Mouse (Mus musculus) spleen, postnatal 10 days (tissue): Measurements from ENCODE around the gene Smim6.
A peak's percentile ranks its signal among the peaks of the same experiment; 100 is the strongest.

ENCODE experiments used
- DNase-seq, 2 experiments: peaks; one replicate each; pipeline ENCODE4 v3.0.0; 2021 to 2022; ENCODE audit warnings: low spot score in 2 of 2

Gene Smim6

GRCm38 (mm10) chr11:115900561-115901337, 11.1 kb upstream of the Smim6 start:
- DNase-seq, result peak in 1 of 2 experiments; percentile 69

GRCm38 (mm10) chr11:115901338-115902161, 10.3 kb upstream of the Smim6 start:
- DNase-seq, result peak; percentile 61 to 72

GRCm38 (mm10) chr11:115902177-115902576, 9.6 kb upstream of the Smim6 start:
- DNase-seq, result peak in 1 of 2 experiments; percentile 48

GRCm38 (mm10) chr11:115902831-115903230, 9.0 kb upstream of the Smim6 start:
- peak in 1 of 2 experiments; percentile 85 for DNase-seq

GRCm38 (mm10) chr11:115903384-115904230, 8.2 kb upstream of the Smim6 start:
- peak; percentile 71 to 79 for DNase-seq

GRCm38 (mm10) chr11:115904231-115904955, 7.4 kb upstream of the Smim6 start:
- DNase-seq, result peak in 1 of 2 experiments; percentile 58

GRCm38 (mm10) chr11:115904956-115905790, 6.6 kb upstream of the Smim6 start:
- no peak for DNase-seq

- no peak for DNase-seq
Observed at GRCm38 (mm10) chr11:115906116-115906515, 5.7 kb upstream of the Smim6 start.

GRCm38 (mm10) chr11:115906521-115906920, 5.3 kb upstream of the Smim6 start:
- no peak for DNase-seq

GRCm38 (mm10) chr11:115911134-115911561, 669 bp upstream of the Smim6 start:
- DNase-seq, result peak in 1 of 2 experiments; percentile 63

GRCm38 (mm10) chr11:115916579-115916978, 4.8 kb downstream of the Smim6 start:
- no peak for DNase-seq

- no peak for DNase-seq
Observed at GRCm38 (mm10) chr11:115918637-115919036, 6.8 kb downstream of the Smim6 start.

- DNase-seq, result no peak
Observed at GRCm38 (mm10) chr11:115919073-115919472, 7.3 kb downstream of the Smim6 start.

- peak; percentile 70 to 81 for DNase-seq
Observed at GRCm38 (mm10) chr11:115920110-115920818, 8.4 kb downstream of the Smim6 start.

GRCm38 (mm10) chr11:115921986-115922385, 10.2 kb downstream of the Smim6 start:
- no peak for DNase-seq

GRCm38 (mm10) chr11:115929031-115929430, 17.2 kb downstream of the Smim6 start:
- peak in 1 of 2 experiments; percentile 47 for DNase-seq

- DNase-seq, result no peak
Observed at GRCm38 (mm10) chr11:115929818-115930217, 18.0 kb downstream of the Smim6 start.

- DNase-seq, result no peak
Observed at GRCm38 (mm10) chr11:115931235-115931634, 19.4 kb downstream of the Smim6 start.

GRCm38 (mm10) chr11:115933108-115933746, 21.4 kb downstream of the Smim6 start, which contains the start of the genes Sap30bp and Recql5:
Gene Sap30bp, plus strand, starts transcription at chr11:115933282.
Gene Recql5, minus strand, starts transcription at chr11:115933477.
- peak; percentile 94 to 98 for DNase-seq
